Mouse (Mus musculus): ENCODE data around the gene Mfsd12. TPM values are rescaled to one million over a fixed set of nuclear protein-coding genes. Genes with fewer than 3 reads are reported as not detected.
A peak's percentile ranks its signal among the peaks of the same experiment; 100 is the strongest.

The Mfsd12 gene
- polyA plus RNA-seq (2015; fragmentation: Nextera tagmentation; extraction: Ambion mirVana) = 17.2 and 18.1 TPM in 2 replicates

DNA sequence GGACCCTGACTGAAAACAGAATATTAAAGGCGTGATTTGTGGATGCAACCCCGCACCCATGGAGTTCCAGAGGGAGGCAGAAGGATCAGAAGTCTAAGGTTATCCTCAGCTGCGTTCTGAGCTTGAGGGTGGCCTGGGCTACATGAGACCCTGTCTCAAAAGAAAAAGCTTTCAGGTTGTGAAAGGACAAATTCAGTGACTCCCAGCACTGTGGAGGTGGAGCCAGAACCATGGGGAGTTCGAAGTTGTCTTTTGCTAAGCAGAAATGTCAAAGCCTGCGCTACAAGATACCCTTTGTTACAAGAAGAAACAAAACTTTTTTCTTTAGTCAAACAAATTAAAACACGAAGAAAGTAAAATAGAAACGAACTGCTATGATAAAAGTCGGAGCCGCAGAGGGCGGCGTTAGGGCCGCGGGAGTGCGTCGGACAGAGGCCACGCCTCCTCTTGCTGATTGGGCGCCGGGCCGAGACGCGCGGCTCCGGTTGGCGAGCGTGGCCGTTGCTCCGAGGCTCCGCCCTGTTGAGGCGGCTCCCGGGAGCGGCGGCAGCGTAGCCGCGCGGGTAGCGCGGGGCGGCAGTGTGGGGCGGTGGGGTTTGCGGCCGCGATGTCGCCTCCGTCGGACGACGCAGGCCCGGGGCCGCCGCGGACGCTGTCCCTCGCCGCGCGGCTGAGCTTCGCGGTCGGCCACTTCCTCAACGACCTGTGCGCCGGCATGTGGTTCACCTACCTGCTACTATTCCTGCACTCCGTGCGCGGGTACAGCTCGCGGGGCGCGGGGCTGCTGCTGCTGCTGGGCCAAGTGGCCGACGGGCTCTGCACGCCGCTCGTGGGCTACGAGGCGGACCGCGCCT is at the start of gene Mfsd12:
Gene Mfsd12, plus strand, starts transcription at position 501 of the 854 bp plus-strand sequence.
- Histone ChIP-seq H3K4me3 (ENCODE audit: low read depth, low read length) (peak within 1 kb of the TSS; percentile 75), H3K4me1 (ENCODE audit: control insufficient read depth, insufficient read depth, low read length) (peaks cover 11% of the 10 kb centered on the region), H3K9me3 (replicated peaks; ENCODE audit: control insufficient read depth, low read length, poor library complexity, severe bottlenecking) (no peaks in the 10 kb centered on the region), H3K9ac (ENCODE audit: low read depth, low read length) (peak within 1 kb of the TSS; percentile 89), H3K27me3 (ENCODE audit: control insufficient read depth, insufficient read depth, low read depth, low read length) (no peaks in the 10 kb centered on the region), H3K36me3 (ENCODE audit: control insufficient read depth, insufficient read depth, low read length) (no peaks in the 10 kb centered on the region; the same call in 1 of the 2 replicates), H3K4me2 (ENCODE audit: low read length) (peak within 1 kb of the TSS; percentile 84), H3K27ac (ENCODE audit: low read length) (peak within 1 kb of the TSS; percentile 54; the same call in 1 of the 2 replicates)
- 2% methylated on average over 72 of the region's 79 CpGs for WGBS
- peak; percentile 90 for ATAC-seq

DNA sequence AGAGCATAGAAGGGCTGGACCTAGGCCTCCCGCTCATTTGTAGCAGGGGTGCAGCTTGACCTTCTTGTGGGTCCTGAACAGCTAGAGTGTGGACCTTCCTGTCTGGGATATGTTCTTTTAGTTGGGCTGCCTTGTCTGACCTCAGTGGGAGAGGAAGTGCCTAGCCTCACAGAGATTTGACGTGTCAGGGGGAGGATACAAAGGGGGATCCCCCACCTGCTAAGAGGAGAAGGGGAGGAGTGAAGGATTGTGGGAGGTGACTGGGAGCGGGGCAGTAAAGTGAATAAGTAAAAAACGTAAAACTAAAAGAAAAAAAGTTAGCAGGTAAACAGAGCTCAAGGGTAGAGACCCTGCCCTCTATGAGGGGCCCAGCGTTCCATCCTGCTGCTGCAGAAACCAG is 47.7 kb upstream of the Mfsd12 start:
- Histone ChIP-seq H3K36me3 (ENCODE audit: control insufficient read depth, insufficient read depth, low read length) (peaks cover 69% of the 10 kb centered on the region), H3K4me2 (ENCODE audit: low read length) (no peak overlapping the region), H3K4me3 (ENCODE audit: low read depth, low read length) (no peak overlapping the region), H3K27me3 (ENCODE audit: control insufficient read depth, insufficient read depth, low read depth, low read length) (no peaks in the 10 kb centered on the region), H3K9me3 (replicated peaks; ENCODE audit: control insufficient read depth, low read length, poor library complexity, severe bottlenecking) (no peaks in the 10 kb centered on the region), H3K4me1 (ENCODE audit: control insufficient read depth, insufficient read depth, low read length) (no peaks in the 10 kb centered on the region; the same call in 1 of the 2 replicates), H3K27ac (ENCODE audit: low read length) (no peak overlapping the region), H3K9ac (ENCODE audit: low read depth, low read length) (no peak overlapping the region)
- no peak for ATAC-seq
- 93% methylated on average over 5 of the region's 5 CpGs for WGBS

DNA sequence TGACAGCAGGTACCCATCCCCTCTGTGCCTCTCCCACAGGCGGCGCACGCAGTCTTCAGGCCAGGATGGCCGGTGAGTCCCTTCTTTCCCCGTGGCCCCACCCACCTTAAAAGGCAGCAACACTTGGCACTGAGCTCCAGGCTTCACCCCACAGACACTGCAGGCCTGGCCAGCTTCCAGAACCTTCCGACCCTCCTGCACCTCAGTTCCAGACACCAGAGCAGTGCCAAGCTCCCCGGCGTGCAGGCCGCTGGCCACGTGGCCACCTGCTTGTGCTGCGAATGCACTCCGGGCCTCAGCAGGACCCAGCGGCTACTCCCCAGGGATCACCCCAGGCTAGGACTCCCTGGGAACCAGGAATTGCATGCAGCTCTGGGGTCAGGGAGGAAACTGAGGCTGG is 43.7 kb upstream of the Mfsd12 start:
- no peak for ATAC-seq
- Histone ChIP-seq H3K4me2 (ENCODE audit: low read length) (no peak overlapping the region), H3K9ac (ENCODE audit: low read depth, low read length) (no peak overlapping the region), H3K9me3 (replicated peaks; ENCODE audit: control insufficient read depth, low read length, poor library complexity, severe bottlenecking) (no peaks in the 10 kb centered on the region), H3K27ac (ENCODE audit: low read length) (no peak overlapping the region), H3K36me3 (ENCODE audit: control insufficient read depth, insufficient read depth, low read length) (peaks cover 62% of the 10 kb centered on the region), H3K4me3 (ENCODE audit: low read depth, low read length) (no peak overlapping the region), H3K4me1 (ENCODE audit: control insufficient read depth, insufficient read depth, low read length) (no peaks in the 10 kb centered on the region), H3K27me3 (ENCODE audit: control insufficient read depth, insufficient read depth, low read depth, low read length) (no peaks in the 10 kb centered on the region)
- 91% methylated on average over 13 of the region's 13 CpGs for WGBS

DNA sequence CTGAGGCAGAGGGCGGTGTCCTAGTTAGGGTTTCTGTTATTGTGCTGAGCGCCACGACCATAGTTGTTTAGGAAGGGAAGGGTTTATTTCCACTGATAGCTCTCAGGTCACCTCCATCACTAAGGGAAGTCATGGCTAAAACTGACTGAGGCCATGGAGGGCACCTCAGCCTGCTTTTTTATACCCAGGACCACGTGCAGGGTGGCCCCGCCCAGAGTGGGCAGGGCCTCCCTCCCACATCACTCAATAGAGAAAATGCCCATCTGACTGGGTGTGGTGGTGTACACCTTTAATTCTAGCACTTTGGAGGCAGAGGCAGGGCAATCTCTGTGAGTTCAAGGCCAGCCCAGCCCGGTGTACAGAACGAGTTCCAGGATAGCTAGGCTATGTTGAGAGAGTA is 43.1 kb upstream of the Mfsd12 start:
- Histone ChIP-seq H3K9me3 (replicated peaks; ENCODE audit: control insufficient read depth, low read length, poor library complexity, severe bottlenecking) (no peaks in the 10 kb centered on the region), H3K27me3 (ENCODE audit: control insufficient read depth, insufficient read depth, low read depth, low read length) (no peaks in the 10 kb centered on the region), H3K4me2 (ENCODE audit: low read length) (no peak overlapping the region), H3K4me1 (ENCODE audit: control insufficient read depth, insufficient read depth, low read length) (peaks cover 3% of the 10 kb centered on the region), H3K36me3 (ENCODE audit: control insufficient read depth, insufficient read depth, low read length) (peaks cover 60% of the 10 kb centered on the region), H3K4me3 (ENCODE audit: low read depth, low read length) (no peak overlapping the region), H3K27ac (ENCODE audit: low read length) (no peak overlapping the region), H3K9ac (ENCODE audit: low read depth, low read length) (no peak overlapping the region)
- WGBS = 81% methylated on average over 7 of the region's 7 CpGs
- no peak for ATAC-seq

DNA sequence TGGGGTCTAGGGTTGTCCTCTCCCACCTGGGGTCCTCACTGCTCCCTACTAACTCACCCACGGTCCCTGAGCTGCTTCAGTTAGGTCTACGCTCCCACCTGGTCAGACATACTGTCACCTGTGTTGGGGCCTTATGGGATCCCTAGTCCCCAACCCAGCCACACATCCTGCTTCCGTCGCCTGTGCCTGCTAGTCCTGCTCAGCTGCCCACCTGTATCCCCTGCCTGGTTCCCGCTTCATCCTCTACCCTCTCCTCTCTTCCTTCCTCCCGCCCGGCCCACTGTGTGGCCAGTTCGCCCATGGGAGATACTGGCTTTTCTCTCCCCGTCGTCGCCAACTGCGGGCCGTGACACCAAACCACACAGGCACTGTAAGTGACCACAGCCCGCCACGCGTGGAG is 41.7 kb upstream of the Mfsd12 start:
- no peak for ATAC-seq
- Histone ChIP-seq H3K4me2 (ENCODE audit: low read length) (no peak overlapping the region), H3K36me3 (ENCODE audit: control insufficient read depth, insufficient read depth, low read length) (peaks cover 51% of the 10 kb centered on the region), H3K27me3 (ENCODE audit: control insufficient read depth, insufficient read depth, low read depth, low read length) (no peaks in the 10 kb centered on the region), H3K9ac (ENCODE audit: low read depth, low read length) (no peak overlapping the region), H3K9me3 (replicated peaks; ENCODE audit: control insufficient read depth, low read length, poor library complexity, severe bottlenecking) (no peaks in the 10 kb centered on the region), H3K27ac (ENCODE audit: low read length) (no peak overlapping the region), H3K4me3 (ENCODE audit: low read depth, low read length) (no peak overlapping the region), H3K4me1 (ENCODE audit: control insufficient read depth, insufficient read depth, low read length) (peaks cover 11% of the 10 kb centered on the region)
- 91% methylated on average over 16 of the region's 16 CpGs for WGBS

DNA sequence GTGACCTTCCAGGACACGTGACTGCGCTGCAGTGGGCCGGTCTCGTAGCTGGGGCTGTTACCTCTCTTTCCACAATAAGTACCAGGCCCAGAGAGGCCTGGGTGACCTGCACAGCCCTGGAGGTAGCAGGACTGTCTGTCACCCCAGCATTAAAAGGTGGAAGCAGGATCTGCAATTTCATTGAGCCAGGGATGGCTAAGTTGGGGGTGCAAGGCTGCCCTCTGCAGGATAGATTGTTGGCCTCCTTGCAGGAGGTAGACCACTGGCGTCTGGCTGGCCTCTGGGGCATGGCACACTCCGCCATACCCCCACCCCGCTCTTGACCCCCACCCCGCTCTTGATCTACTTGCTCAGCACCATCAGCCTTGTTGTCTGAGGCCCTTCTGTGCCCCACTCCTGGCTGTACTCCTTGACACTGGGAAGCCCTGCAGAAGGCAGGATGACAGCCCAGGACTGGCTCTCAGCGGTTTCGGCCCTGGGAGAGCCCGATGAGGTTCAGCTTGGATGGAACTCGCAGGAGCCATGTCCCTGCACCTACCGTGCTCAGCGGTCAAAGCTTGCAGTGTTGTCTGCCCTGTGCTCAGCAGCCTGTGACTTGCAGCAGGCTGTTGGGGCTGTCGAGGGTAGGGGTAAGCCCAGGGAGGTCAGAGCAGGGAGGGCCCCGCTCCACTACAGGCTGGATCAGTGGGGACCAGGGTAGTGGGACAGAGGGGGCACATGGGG is 40.8 kb upstream of the Mfsd12 start:
- 41% methylated on average over 16 of the region's 16 CpGs for WGBS
- Histone ChIP-seq H3K27ac (ENCODE audit: low read length) (no peak overlapping the region), H3K9me3 (replicated peaks; ENCODE audit: control insufficient read depth, low read length, poor library complexity, severe bottlenecking) (no peaks in the 10 kb centered on the region), H3K4me2 (ENCODE audit: low read length) (no peak overlapping the region), H3K27me3 (ENCODE audit: control insufficient read depth, insufficient read depth, low read depth, low read length) (no peaks in the 10 kb centered on the region), H3K36me3 (ENCODE audit: control insufficient read depth, insufficient read depth, low read length) (peaks cover 42% of the 10 kb centered on the region), H3K4me1 (ENCODE audit: control insufficient read depth, insufficient read depth, low read length) (peaks cover 12% of the 10 kb centered on the region), H3K9ac (ENCODE audit: low read depth, low read length) (no peak overlapping the region), H3K4me3 (ENCODE audit: low read depth, low read length) (no peak overlapping the region)
- no peak for ATAC-seq

DNA sequence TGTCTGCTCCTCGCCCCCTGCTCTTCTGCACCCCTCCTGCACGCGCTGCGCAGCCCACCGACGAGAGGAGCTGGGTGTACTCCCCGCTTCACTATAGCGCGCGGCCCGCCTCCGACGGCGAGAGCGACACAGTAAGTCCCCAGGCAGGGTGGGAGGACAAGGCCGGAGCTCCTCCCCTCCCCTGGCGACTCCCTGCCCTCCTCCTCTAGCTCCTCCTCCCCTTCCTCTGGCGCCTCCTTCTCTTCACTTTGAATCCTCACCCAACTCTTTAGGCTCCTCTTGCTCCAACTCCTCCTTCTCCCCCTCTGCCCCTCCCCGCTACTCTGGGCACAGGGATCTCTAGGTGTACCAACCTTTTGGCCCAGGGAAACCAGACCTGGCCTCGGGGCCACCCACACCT is 40.0 kb upstream of the Mfsd12 start:
- Histone ChIP-seq H3K4me2 (ENCODE audit: low read length) (no peak overlapping the region), H3K4me1 (ENCODE audit: control insufficient read depth, insufficient read depth, low read length) (peaks cover 20% of the 10 kb centered on the region), H3K9ac (ENCODE audit: low read depth, low read length) (no peak overlapping the region), H3K27ac (ENCODE audit: low read length) (no peak overlapping the region), H3K27me3 (ENCODE audit: control insufficient read depth, insufficient read depth, low read depth, low read length) (no peaks in the 10 kb centered on the region), H3K36me3 (ENCODE audit: control insufficient read depth, insufficient read depth, low read length) (peaks cover 36% of the 10 kb centered on the region), H3K9me3 (replicated peaks; ENCODE audit: control insufficient read depth, low read length, poor library complexity, severe bottlenecking) (no peaks in the 10 kb centered on the region), H3K4me3 (ENCODE audit: low read depth, low read length) (no peak overlapping the region)
- ATAC-seq = no peak
- WGBS = 20% methylated on average over 20 of the region's 20 CpGs

DNA sequence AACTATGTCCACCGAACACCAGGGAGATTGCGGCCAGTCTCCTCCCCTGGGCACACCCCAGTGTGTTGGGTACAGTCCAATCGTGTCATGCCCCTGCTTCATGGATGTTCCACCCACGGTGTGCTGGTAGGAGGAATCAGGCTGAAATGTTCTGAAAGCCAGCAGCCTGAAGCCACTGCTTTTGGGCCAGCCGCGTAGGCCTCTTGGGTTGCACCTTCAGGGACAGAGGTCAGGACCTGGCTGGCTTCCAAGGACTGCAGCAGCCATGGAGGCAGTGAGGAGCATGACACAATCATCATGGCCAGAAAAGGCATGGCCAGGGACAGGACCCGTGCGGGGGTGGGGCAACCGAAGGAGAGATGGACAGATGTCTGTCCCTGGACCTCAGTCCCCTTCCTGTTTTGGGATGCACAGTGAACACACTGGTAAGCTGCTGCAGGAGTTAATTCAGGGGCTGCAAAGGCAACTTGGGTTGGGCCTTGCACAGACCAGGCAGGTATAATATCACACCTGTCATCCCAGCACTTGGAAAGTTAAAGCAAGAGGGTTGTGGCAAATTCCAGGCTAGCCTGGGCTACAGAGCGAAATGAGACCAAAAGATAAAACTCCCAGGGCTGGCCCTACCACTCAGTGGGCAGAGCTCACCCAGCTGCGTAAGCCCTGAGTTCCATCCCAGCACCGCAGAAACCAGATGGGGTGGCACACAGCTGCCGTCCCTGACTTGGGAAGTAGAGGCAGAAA is 38.5 kb upstream of the Mfsd12 start:
- H3K36me3 ChIP-seq (ENCODE audit: control insufficient read depth, insufficient read depth, low read length) = peaks cover 35% of the 10 kb centered on the region
- no peak for ATAC-seq
- peak overlapping the region; percentile 68; the same call in 1 of the 2 replicates for H3K4me2 ChIP-seq (ENCODE audit: low read length)
- H3K27me3 ChIP-seq (ENCODE audit: control insufficient read depth, insufficient read depth, low read depth, low read length) = no peaks in the 10 kb centered on the region
- H3K27ac ChIP-seq (ENCODE audit: low read length) = no peak overlapping the region
- peak overlapping the region; percentile 59; the same call in 1 of the 2 replicates for H3K9ac ChIP-seq (ENCODE audit: low read depth, low read length)
- peaks cover 21% of the 10 kb centered on the region for H3K4me1 ChIP-seq (ENCODE audit: control insufficient read depth, insufficient read depth, low read length)
- no peak overlapping the region for H3K4me3 ChIP-seq (ENCODE audit: low read depth, low read length)
- 92% methylated on average over 13 of the region's 13 CpGs for WGBS
- H3K9me3 ChIP-seq (replicated peaks; ENCODE audit: control insufficient read depth, low read length, poor library complexity, severe bottlenecking) = no peaks in the 10 kb centered on the region
